Mouse (Mus musculus): ENCODE measurements around the gene Colgalt1. TPM values are rescaled to one million over a fixed set of nuclear protein-coding genes. Genes with fewer than 3 reads are reported as not detected.

Colgalt1 gene
- 60.1 and 69.2 TPM in 2 replicates for polyA plus RNA-seq (2015; fragmentation: Nextera tagmentation; extraction: Ambion mirVana)

DNA sequence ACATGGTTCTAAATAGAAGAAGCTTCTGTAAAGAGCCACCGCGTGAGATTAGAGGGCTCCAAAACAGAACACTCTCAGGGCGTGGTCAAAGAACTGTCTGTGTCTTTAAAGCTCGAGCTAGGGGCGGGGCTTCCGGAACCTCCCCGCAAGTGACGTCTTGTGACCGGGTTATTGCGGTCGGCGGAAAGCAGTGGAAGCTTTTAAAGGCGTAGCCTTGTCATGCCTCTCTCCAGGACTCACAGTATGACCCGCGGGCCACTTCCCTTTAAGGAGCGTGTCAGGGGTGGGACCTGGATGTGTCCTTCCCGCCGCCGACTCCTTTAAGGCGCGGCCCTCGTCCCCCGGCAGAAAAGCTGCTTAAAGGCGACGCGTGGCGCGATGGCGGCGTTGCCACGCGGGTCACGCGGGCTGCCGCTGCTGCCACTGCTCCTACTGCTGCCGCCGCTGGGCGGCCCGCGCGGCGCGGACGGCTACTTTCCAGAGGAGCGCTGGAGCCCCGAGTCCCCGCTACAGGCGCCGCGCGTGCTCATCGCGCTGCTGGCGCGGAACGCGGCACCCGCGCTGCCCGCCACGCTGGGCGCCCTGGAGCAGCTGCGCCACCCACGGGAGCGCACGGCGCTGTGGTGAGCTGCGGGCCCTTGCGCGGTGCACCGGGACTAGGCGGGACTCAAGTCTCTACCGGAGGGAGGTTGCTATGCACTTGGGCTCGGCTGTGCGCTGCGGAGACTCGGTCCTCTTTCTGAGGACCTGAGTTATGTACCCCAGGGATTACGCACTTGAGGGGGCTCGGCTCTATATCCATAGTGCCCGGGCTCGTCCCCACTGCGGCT lies at the start of gene Colgalt1:
TSS of gene Colgalt1 (plus strand) at position 177 of the 830 bp plus-strand sequence.
- peak within 1 kb of the TSS; percentile 86 for H3K4me2 ChIP-seq (ENCODE audit: low read depth, low read length)
- WGBS, result under 1% methylated on average over 82 of the region's 82 CpGs
- H3K9ac ChIP-seq (ENCODE audit: low read length), result peak within 1 kb of the TSS; percentile 92
- no peaks in the 10 kb centered on the region for H3K27me3 ChIP-seq (ENCODE audit: control insufficient read depth, insufficient read depth, low read length)
- H3K27ac ChIP-seq (ENCODE audit: low read length), result peak within 1 kb of the TSS; percentile 84
- peak within 1 kb of the TSS; percentile 76 for H3K4me3 ChIP-seq (replicated peaks; ENCODE audit: low read length)
- peak; percentile 99 for ATAC-seq (ENCODE audit: insufficient read depth, low FRiP score)
- peaks cover 10% of the 10 kb centered on the region; the same call in 1 of the 2 replicates for H3K36me3 ChIP-seq (ENCODE audit: control insufficient read depth, insufficient read depth, low read length)
- H3K4me1 ChIP-seq (ENCODE audit: control insufficient read depth, insufficient read depth, low read length), result peaks cover 12% of the 10 kb centered on the region
- H3K9me3 ChIP-seq (replicated peaks; ENCODE audit: control insufficient read depth, low read length), result no peaks in the 10 kb centered on the region

- Histone ChIP-seq H3K36me3 (ENCODE audit: control insufficient read depth, insufficient read depth, low read length) (no peaks in the 10 kb centered on the region), H3K9ac (ENCODE audit: low read length) (no peak overlapping the region), H3K27me3 (ENCODE audit: control insufficient read depth, insufficient read depth, low read length) (peaks cover 39% of the 10 kb centered on the region), H3K4me3 (replicated peaks; ENCODE audit: low read length) (no peak overlapping the region), H3K4me2 (ENCODE audit: low read depth, low read length) (no peak overlapping the region), H3K27ac (ENCODE audit: low read length) (no peak overlapping the region), H3K4me1 (ENCODE audit: control insufficient read depth, insufficient read depth, low read length) (peaks cover 20% of the 10 kb centered on the region), H3K9me3 (replicated peaks; ENCODE audit: control insufficient read depth, low read length) (no peaks in the 10 kb centered on the region)
- ATAC-seq (ENCODE audit: insufficient read depth, low FRiP score), result no peak
- WGBS, result 2% methylated on average over 15 of the region's 15 CpGs
Measured at GRCm38 (mm10) chr8:71561401-71561800, 49.4 kb upstream of the Colgalt1 start.

GRCm38 (mm10) chr8:71562751-71563150 lies 48.0 kb upstream of the Colgalt1 start:
- Histone ChIP-seq H3K4me1 (ENCODE audit: control insufficient read depth, insufficient read depth, low read length) (peaks cover 20% of the 10 kb centered on the region), H3K9me3 (replicated peaks; ENCODE audit: control insufficient read depth, low read length) (no peaks in the 10 kb centered on the region), H3K4me3 (replicated peaks; ENCODE audit: low read length) (peak overlapping the region; percentile 29), H3K27ac (ENCODE audit: low read length) (no peak overlapping the region), H3K4me2 (ENCODE audit: low read depth, low read length) (peak overlapping the region; percentile 52), H3K27me3 (ENCODE audit: control insufficient read depth, insufficient read depth, low read length) (peaks cover 37% of the 10 kb centered on the region), H3K9ac (ENCODE audit: low read length) (peak overlapping the region; percentile 57), H3K36me3 (ENCODE audit: control insufficient read depth, insufficient read depth, low read length) (no peaks in the 10 kb centered on the region)
- 1% methylated on average over 33 of the region's 33 CpGs for WGBS
- no peak; the same call in 1 of the 2 replicates for ATAC-seq (ENCODE audit: insufficient read depth, low FRiP score)

DNA sequence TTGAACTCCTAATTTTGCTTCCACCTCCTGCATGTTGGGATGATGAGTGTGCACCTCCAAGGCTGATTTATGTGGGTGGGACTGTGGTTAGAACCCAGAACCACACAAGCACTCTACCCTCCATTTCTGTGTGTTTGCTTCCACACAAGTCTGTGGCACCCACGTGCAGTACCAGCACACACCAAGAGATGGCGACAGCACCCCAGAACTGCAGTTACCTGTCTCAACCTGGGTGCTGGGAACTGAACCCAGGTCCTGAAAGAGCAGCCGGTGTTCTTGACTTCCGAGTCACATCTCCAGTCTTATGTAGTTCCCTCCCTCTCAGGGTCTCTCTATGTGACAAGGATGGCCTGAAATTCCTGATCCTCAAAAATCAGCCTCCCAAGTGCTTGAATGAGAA lies 46.8 kb upstream of the Colgalt1 start:
- 89% methylated on average over 4 of the region's 4 CpGs for WGBS

GRCm38 (mm10) chr8:71566501-71566900 lies 44.3 kb upstream of the Colgalt1 start, which contains the start of gene Nxnl1:
TSS of gene Nxnl1 (minus strand) at chr8:71566601.
- Histone ChIP-seq H3K4me1 (ENCODE audit: control insufficient read depth, insufficient read depth, low read length) (peaks cover 26% of the 10 kb centered on the region), H3K4me2 (ENCODE audit: low read depth, low read length) (no peak within 1 kb of the TSS), H3K27ac (ENCODE audit: low read length) (no peak within 1 kb of the TSS), H3K9ac (ENCODE audit: low read length) (no peak within 1 kb of the TSS), H3K4me3 (replicated peaks; ENCODE audit: low read length) (no peak within 1 kb of the TSS), H3K36me3 (ENCODE audit: control insufficient read depth, insufficient read depth, low read length) (no peaks in the 10 kb centered on the region), H3K27me3 (ENCODE audit: control insufficient read depth, insufficient read depth, low read length) (peaks cover 15% of the 10 kb centered on the region), H3K9me3 (replicated peaks; ENCODE audit: control insufficient read depth, low read length) (no peaks in the 10 kb centered on the region)
- no peak for ATAC-seq (ENCODE audit: insufficient read depth, low FRiP score)
- 69% methylated on average over 3 of the region's 3 CpGs for WGBS

More for the DNA sequence above, 46.8 kb upstream of the Colgalt1 start:
- no peak for ATAC-seq (ENCODE audit: insufficient read depth, low FRiP score)
- H3K27ac ChIP-seq (ENCODE audit: low read length), result no peak overlapping the region
- H3K4me2 ChIP-seq (ENCODE audit: low read depth, low read length), result no peak overlapping the region
- no peak overlapping the region for H3K4me3 ChIP-seq (replicated peaks; ENCODE audit: low read length)
- H3K9me3 ChIP-seq (replicated peaks; ENCODE audit: control insufficient read depth, low read length), result no peaks in the 10 kb centered on the region
- peaks cover 20% of the 10 kb centered on the region for H3K4me1 ChIP-seq (ENCODE audit: control insufficient read depth, insufficient read depth, low read length)
- H3K27me3 ChIP-seq (ENCODE audit: control insufficient read depth, insufficient read depth, low read length), result peaks cover 25% of the 10 kb centered on the region
- no peaks in the 10 kb centered on the region for H3K36me3 ChIP-seq (ENCODE audit: control insufficient read depth, insufficient read depth, low read length)
- no peak overlapping the region for H3K9ac ChIP-seq (ENCODE audit: low read length)

- ATAC-seq (ENCODE audit: insufficient read depth, low FRiP score), result no peak
- Histone ChIP-seq H3K27ac (ENCODE audit: low read length) (no peak overlapping the region), H3K4me2 (ENCODE audit: low read depth, low read length) (no peak overlapping the region), H3K4me3 (replicated peaks; ENCODE audit: low read length) (no peak overlapping the region), H3K9ac (ENCODE audit: low read length) (no peak overlapping the region), H3K4me1 (ENCODE audit: control insufficient read depth, insufficient read depth, low read length) (peaks cover 24% of the 10 kb centered on the region), H3K36me3 (ENCODE audit: control insufficient read depth, insufficient read depth, low read length) (no peaks in the 10 kb centered on the region), H3K9me3 (replicated peaks; ENCODE audit: control insufficient read depth, low read length) (no peaks in the 10 kb centered on the region), H3K27me3 (ENCODE audit: control insufficient read depth, insufficient read depth, low read length) (peaks cover 5% of the 10 kb centered on the region; the same call in 1 of the 2 replicates)
- WGBS, result 71% methylated on average over 7 of the region's 7 CpGs
Measured at GRCm38 (mm10) chr8:71567587-71567986, 43.2 kb upstream of the Colgalt1 start.

DNA sequence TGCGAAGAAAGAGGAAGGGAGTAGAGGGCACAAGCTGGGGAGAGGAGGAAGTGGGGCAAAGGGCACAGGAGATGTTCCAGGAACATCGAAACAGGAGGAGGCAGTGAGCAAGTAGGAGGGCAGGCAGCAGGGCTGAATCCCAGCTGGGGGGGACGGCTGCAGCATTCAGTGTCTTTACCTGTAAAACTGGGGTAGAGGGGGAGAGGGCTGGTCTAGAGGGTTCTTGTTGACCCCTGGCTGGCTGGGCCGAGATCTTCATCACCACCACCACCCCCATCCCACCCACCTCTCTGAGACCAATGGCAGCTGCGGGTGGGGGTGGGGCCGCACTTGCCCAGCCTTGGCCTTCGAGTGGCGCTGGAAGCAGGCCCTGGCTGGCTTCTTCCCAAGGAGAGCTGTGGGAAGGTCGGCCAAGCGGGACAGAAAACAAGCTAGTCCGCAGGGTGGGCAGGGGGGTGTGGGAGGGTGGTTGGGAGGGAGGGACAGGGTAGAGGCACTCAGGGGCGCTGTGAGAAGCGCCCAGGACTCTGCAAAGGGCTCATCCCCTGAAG lies 42.3 kb upstream of the Colgalt1 start, which contains the start of gene Slc27a1:
TSS of gene Slc27a1 (plus strand) at position 496 of the 551 bp plus-strand sequence.
- ATAC-seq (ENCODE audit: insufficient read depth, low FRiP score), result no peak

DNA sequence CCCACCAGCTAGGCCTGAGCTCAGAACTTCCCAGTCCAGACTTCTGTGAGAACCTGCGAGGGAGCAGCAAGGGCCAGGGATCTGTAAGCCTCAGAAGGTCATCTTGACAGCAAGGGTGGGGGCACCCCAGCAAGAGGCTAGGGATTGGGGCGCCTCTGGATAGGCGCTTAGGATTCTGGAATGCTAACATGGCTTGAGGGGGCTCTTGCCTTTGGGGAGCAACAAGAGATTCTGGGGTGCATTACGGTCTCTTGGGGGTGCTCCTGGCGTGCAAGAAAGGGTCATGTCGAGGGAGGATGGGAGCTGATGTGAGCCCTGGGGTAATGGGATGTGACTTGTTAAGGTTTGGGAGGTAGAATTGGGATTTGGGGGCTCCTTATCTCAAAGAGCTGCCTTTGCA lies 41.9 kb upstream of the Colgalt1 start:
- H3K4me1 ChIP-seq (ENCODE audit: control insufficient read depth, insufficient read depth, low read length), result peaks cover 17% of the 10 kb centered on the region
- peak overlapping the region; percentile 85 for H3K4me2 ChIP-seq (ENCODE audit: low read depth, low read length)
- ATAC-seq (ENCODE audit: insufficient read depth, low FRiP score), result no peak
- H3K4me3 ChIP-seq (replicated peaks; ENCODE audit: low read length), result peak overlapping the region; percentile 66
- peaks cover 3% of the 10 kb centered on the region; the same call in 1 of the 2 replicates for H3K27me3 ChIP-seq (ENCODE audit: control insufficient read depth, insufficient read depth, low read length)
- H3K36me3 ChIP-seq (ENCODE audit: control insufficient read depth, insufficient read depth, low read length), result no peaks in the 10 kb centered on the region
- H3K9ac ChIP-seq (ENCODE audit: low read length), result peak overlapping the region; percentile 75
- no peaks in the 10 kb centered on the region for H3K9me3 ChIP-seq (replicated peaks; ENCODE audit: control insufficient read depth, low read length)
- 21% methylated on average over 6 of the region's 6 CpGs for WGBS
- peak overlapping the region; percentile 92 for H3K27ac ChIP-seq (ENCODE audit: low read length)

More for the DNA sequence above, 42.3 kb upstream of the Colgalt1 start, which contains the start of gene Slc27a1:
- peak within 1 kb of the TSS; percentile 85 for H3K4me2 ChIP-seq (ENCODE audit: low read depth, low read length)
- peaks cover 3% of the 10 kb centered on the region; the same call in 1 of the 2 replicates for H3K27me3 ChIP-seq (ENCODE audit: control insufficient read depth, insufficient read depth, low read length)
- no peaks in the 10 kb centered on the region for H3K36me3 ChIP-seq (ENCODE audit: control insufficient read depth, insufficient read depth, low read length)
- H3K4me3 ChIP-seq (replicated peaks; ENCODE audit: low read length), result peak within 1 kb of the TSS; percentile 66
- 16% methylated on average over 13 of the region's 13 CpGs for WGBS
- no peaks in the 10 kb centered on the region for H3K9me3 ChIP-seq (replicated peaks; ENCODE audit: control insufficient read depth, low read length)
- peak within 1 kb of the TSS; percentile 92 for H3K27ac ChIP-seq (ENCODE audit: low read length)
- peaks cover 17% of the 10 kb centered on the region for H3K4me1 ChIP-seq (ENCODE audit: control insufficient read depth, insufficient read depth, low read length)
- peak within 1 kb of the TSS; percentile 75 for H3K9ac ChIP-seq (ENCODE audit: low read length)

All from stomach, embryonic 16.5 days (tissue).